In genomic region chr11:60776107-60776828, GRCm38 (mm10) we compare ENCODE assay signal across 8 mouse cellular contexts. TPM values are rescaled to one million over a fixed set of nuclear protein-coding genes. Genes with fewer than 3 reads are reported as not detected.
DNase-seq lines count a peak whose midpoint lies in the region; ATAC-seq and TF ChIP-seq lines count a peak whose summit lies in the region.

No protein-coding gene starts in this region.

- peak overlapping the region; percentile 72 for H3K9ac ChIP-seq in kidney, embryonic 14.5 days (ENCODE audit: low read depth, low read length)
- H3K9ac ChIP-seq in hindbrain, postnatal 0 days (replicated peaks; ENCODE audit: low read length), result peak overlapping the region; percentile 73
- H3K9ac ChIP-seq in midbrain, embryonic 16.5 days (ENCODE audit: low read depth, low read length), result peak overlapping the region; percentile 69

- intact Hi-C loops in left cerebral cortex, postnatal 36 days (cut with DNase I), result no loop called here

- H3K9me3 ChIP-seq in kidney, embryonic 14.5 days (ENCODE audit: control insufficient read depth, low read length), result no peaks in the 10 kb centered on the region
- H3K9me3 ChIP-seq in embryonic facial prominence, embryonic 10.5 days, result no peaks in the 10 kb centered on the region
- no peaks in the 10 kb centered on the region for H3K9me3 ChIP-seq in hindbrain, postnatal 0 days (ENCODE audit: low read length)
- no peaks in the 10 kb centered on the region for H3K9me3 ChIP-seq in midbrain, embryonic 16.5 days (replicated peaks; ENCODE audit: control insufficient read depth, low read length, poor library complexity, severe bottlenecking)

- peak; percentile 26; the same call in 1 of the 2 replicates for ATAC-seq in kidney, embryonic 14.5 days (ENCODE audit: low FRiP score, low TSS enrichment)
- ATAC-seq in hindbrain, postnatal 0 days, result no peak
- ATAC-seq in midbrain, embryonic 16.5 days, result peak; percentile 3; the same call in 1 of the 2 replicates

- 2% methylated on average over 17 of the region's 17 CpGs for WGBS in kidney, embryonic 14.5 days
- WGBS in embryonic facial prominence, embryonic 10.5 days, result 5% methylated on average over 17 of the region's 17 CpGs
- WGBS in hindbrain, postnatal 0 days, result 6% methylated on average over 17 of the region's 17 CpGs
- WGBS in midbrain, embryonic 16.5 days, result 5% methylated on average over 17 of the region's 17 CpGs

- peaks cover 11% of the 10 kb centered on the region for H3K36me3 ChIP-seq in kidney, embryonic 14.5 days (ENCODE audit: control insufficient read depth, insufficient read depth, low read length)
- peaks cover 30% of the 10 kb centered on the region for H3K36me3 ChIP-seq in embryonic facial prominence, embryonic 10.5 days (replicated peaks)
- no peaks in the 10 kb centered on the region for H3K36me3 ChIP-seq in hindbrain, postnatal 0 days (ENCODE audit: insufficient read depth, low read length)
- H3K36me3 ChIP-seq in midbrain, embryonic 16.5 days (ENCODE audit: control insufficient read depth, insufficient read depth, low read length), result no peaks in the 10 kb centered on the region

- H3K4me1 ChIP-seq in kidney, embryonic 14.5 days (ENCODE audit: control insufficient read depth, insufficient read depth, low read length), result peaks cover 39% of the 10 kb centered on the region
- peaks cover 58% of the 10 kb centered on the region for H3K4me1 ChIP-seq in embryonic facial prominence, embryonic 10.5 days
- peaks cover 47% of the 10 kb centered on the region for H3K4me1 ChIP-seq in hindbrain, postnatal 0 days (ENCODE audit: insufficient read depth, low read length)
- peaks cover 56% of the 10 kb centered on the region for H3K4me1 ChIP-seq in midbrain, embryonic 16.5 days (ENCODE audit: control insufficient read depth, insufficient read depth, low read length)

- no peaks in the 10 kb centered on the region for H3K27me3 ChIP-seq in kidney, embryonic 14.5 days (ENCODE audit: control insufficient read depth, insufficient read depth, low read length)
- H3K27me3 ChIP-seq in embryonic facial prominence, embryonic 10.5 days (replicated peaks; ENCODE audit: low read depth, poor library complexity, severe bottlenecking), result no peaks in the 10 kb centered on the region
- no peaks in the 10 kb centered on the region for H3K27me3 ChIP-seq in hindbrain, postnatal 0 days (ENCODE audit: insufficient read depth, low read length)
- no peaks in the 10 kb centered on the region for H3K27me3 ChIP-seq in midbrain, embryonic 16.5 days (ENCODE audit: control insufficient read depth, insufficient read depth, low read depth, low read length)

- H3K4me3 ChIP-seq in kidney, embryonic 14.5 days (ENCODE audit: low read length), result peak overlapping the region; percentile 71
- H3K4me3 ChIP-seq in embryonic facial prominence, embryonic 10.5 days, result peak overlapping the region; percentile 93
- peak overlapping the region; percentile 77 for H3K4me3 ChIP-seq in hindbrain, postnatal 0 days (ENCODE audit: low read length)
- peak overlapping the region; percentile 70 for H3K4me3 ChIP-seq in midbrain, embryonic 16.5 days (ENCODE audit: low read depth, low read length)

- no peak for TF ChIP-seq CTCF in hindbrain, postnatal 0 days (IDR thresholded peaks at IDR 0.05; ENCODE audit: low read depth)

- H3K27ac ChIP-seq in kidney, embryonic 14.5 days (ENCODE audit: low read depth, low read length), result peak overlapping the region; percentile 12; the same call in 1 of the 2 replicates
- H3K27ac ChIP-seq in embryonic facial prominence, embryonic 10.5 days (replicated peaks), result peak overlapping the region; percentile 90
- H3K27ac ChIP-seq in hindbrain, postnatal 0 days, result peak overlapping the region; percentile 80; the same call in 1 of the 2 replicates
- peak overlapping the region; percentile 60; the same call in 1 of the 2 replicates for H3K27ac ChIP-seq in midbrain, embryonic 16.5 days (ENCODE audit: low read length)

- H3K4me2 ChIP-seq in kidney, embryonic 14.5 days (replicated peaks; ENCODE audit: low read depth, low read length), result peak overlapping the region; percentile 68
- peak overlapping the region; percentile 93 for H3K4me2 ChIP-seq in hindbrain, postnatal 0 days (ENCODE audit: low read depth, low read length)
- peak overlapping the region; percentile 90 for H3K4me2 ChIP-seq in midbrain, embryonic 16.5 days (ENCODE audit: low read length)

- DNase-seq in kidney, postnatal 14 days, result no peak
- DNase-seq in embryonic facial prominence, embryonic 10.5 days (ENCODE audit: low spot score), result no peak
- no peak for DNase-seq in hindbrain, postnatal 0 days (ENCODE audit: low spot score)
- no peak for DNase-seq in frontal cortex, postnatal 36 days (ENCODE audit: low spot score in 2 of 2)
- no peak for DNase-seq in Muller cell, postnatal 12 days (ENCODE audit: inconsistent ontology term)
- no peak for DNase-seq in left cerebral cortex, postnatal 36 days (ENCODE audit: low spot score in 2 of 2)

RNA-seq across cellular contexts. Expression of gene Top3a, which starts 0.9 kb away (rescaled TPM):
- 13.7 and 21.5 TPM in 2 replicates for polyA plus RNA-seq in kidney, embryonic 14.5 days (2014; fragmentation: Nextera tagmentation; extraction: Ambion mirVana)
- polyA plus RNA-seq in embryonic facial prominence, embryonic 10.5 days (2016; fragmentation: Nextera tagmentation; extraction: Ambion mirVana), result 27.3 and 28.1 TPM in 2 replicates
- total RNA-seq in hindbrain, postnatal 0 days (2014; rRNA removed), result 10.5 and 11.0 TPM in 2 replicates
- polyA plus RNA-seq in hindbrain, postnatal 0 days (2015; fragmentation: Nextera tagmentation; extraction: Ambion mirVana), result 3.9 and 4.6 TPM in 2 replicates
- 8.0 and 8.4 TPM in 2 replicates for polyA plus RNA-seq in midbrain, embryonic 16.5 days (2015; fragmentation: Nextera tagmentation; extraction: Ambion mirVana)
- total RNA-seq in left cerebral cortex, postnatal 36 days (2021), result 1 to 10 TPM; 4.0 to 5.2 TPM

RNA-seq across cellular contexts. Expression of gene Smcr8, which starts 1.1 kb away (rescaled TPM):
- polyA plus RNA-seq in kidney, embryonic 14.5 days (2014; fragmentation: Nextera tagmentation; extraction: Ambion mirVana), result 5.2 and 8.2 TPM in 2 replicates
- 8.8 and 9.0 TPM in 2 replicates for polyA plus RNA-seq in embryonic facial prominence, embryonic 10.5 days (2016; fragmentation: Nextera tagmentation; extraction: Ambion mirVana)
- 14.6 and 15.2 TPM in 2 replicates for total RNA-seq in hindbrain, postnatal 0 days (2014; rRNA removed)
- polyA plus RNA-seq in hindbrain, postnatal 0 days (2015; fragmentation: Nextera tagmentation; extraction: Ambion mirVana), result 3.1 TPM in 2 replicates
- polyA plus RNA-seq in midbrain, embryonic 16.5 days (2015; fragmentation: Nextera tagmentation; extraction: Ambion mirVana), result 6.0 and 6.4 TPM in 2 replicates
- total RNA-seq in left cerebral cortex, postnatal 36 days (2021), result 10 to 100 TPM; 30.2 to 31.8 TPM

RNA-seq across cellular contexts. Expression of gene Shmt1, which starts 35.2 kb away (rescaled TPM):
- 45.3 and 78.4 TPM in 2 replicates for polyA plus RNA-seq in kidney, embryonic 14.5 days (2014; fragmentation: Nextera tagmentation; extraction: Ambion mirVana)
- polyA plus RNA-seq in embryonic facial prominence, embryonic 10.5 days (2016; fragmentation: Nextera tagmentation; extraction: Ambion mirVana), result 98.3 and 109 TPM in 2 replicates
- total RNA-seq in hindbrain, postnatal 0 days (2014; rRNA removed), result 11.9 and 14.4 TPM in 2 replicates
- 7.8 and 10.9 TPM in 2 replicates for polyA plus RNA-seq in hindbrain, postnatal 0 days (2015; fragmentation: Nextera tagmentation; extraction: Ambion mirVana)
- polyA plus RNA-seq in midbrain, embryonic 16.5 days (2015; fragmentation: Nextera tagmentation; extraction: Ambion mirVana), result 4.2 and 5.5 TPM in 2 replicates
- 1 to 10 TPM; 2.1 to 2.2 TPM for total RNA-seq in left cerebral cortex, postnatal 36 days (2021)

RNA-seq across cellular contexts. Expression of gene Mief2, which starts 48.1 kb away (rescaled TPM):
- polyA plus RNA-seq in kidney, embryonic 14.5 days (2014; fragmentation: Nextera tagmentation; extraction: Ambion mirVana), result 9.8 and 17.0 TPM in 2 replicates
- 14.4 and 15.6 TPM in 2 replicates for polyA plus RNA-seq in embryonic facial prominence, embryonic 10.5 days (2016; fragmentation: Nextera tagmentation; extraction: Ambion mirVana)
- 38.0 and 40.6 TPM in 2 replicates for total RNA-seq in hindbrain, postnatal 0 days (2014; rRNA removed)
- 24.8 and 26.0 TPM in 2 replicates for polyA plus RNA-seq in hindbrain, postnatal 0 days (2015; fragmentation: Nextera tagmentation; extraction: Ambion mirVana)
- polyA plus RNA-seq in midbrain, embryonic 16.5 days (2015; fragmentation: Nextera tagmentation; extraction: Ambion mirVana), result 23.6 and 24.6 TPM in 2 replicates
- total RNA-seq in left cerebral cortex, postnatal 36 days (2021), result 10 to 100 TPM; 19.4 to 21.6 TPM

RNA-seq across cellular contexts. Expression of gene Flii, which starts 49.2 kb away (rescaled TPM):
- 46.8 and 71.9 TPM in 2 replicates for polyA plus RNA-seq in kidney, embryonic 14.5 days (2014; fragmentation: Nextera tagmentation; extraction: Ambion mirVana)
- polyA plus RNA-seq in embryonic facial prominence, embryonic 10.5 days (2016; fragmentation: Nextera tagmentation; extraction: Ambion mirVana), result 71.9 and 75.5 TPM in 2 replicates
- total RNA-seq in hindbrain, postnatal 0 days (2014; rRNA removed), result 77.1 and 112 TPM in 2 replicates
- polyA plus RNA-seq in hindbrain, postnatal 0 days (2015; fragmentation: Nextera tagmentation; extraction: Ambion mirVana), result 39.9 and 42.7 TPM in 2 replicates
- polyA plus RNA-seq in midbrain, embryonic 16.5 days (2015; fragmentation: Nextera tagmentation; extraction: Ambion mirVana), result 78.5 and 79.2 TPM in 2 replicates
- 10 to 100 TPM; 59.5 to 67.6 TPM for total RNA-seq in left cerebral cortex, postnatal 36 days (2021)

Comparison
In these comparisons a context has a peak if more than half of its experiments do, and no peak if none do; other contexts are left out.
1. H3K27ac ChIP-seq: peak in every context shown above with its lines; median percentile 90 in embryonic facial prominence, embryonic 10.5 days; 80 in hindbrain, postnatal 0 days; 60 in midbrain, embryonic 16.5 days; 12 in kidney, embryonic 14.5 days.